Mouse (Mus musculus) G1E (cell line): ENCODE results near the gene Pole2. TPM values are rescaled to one million over a fixed set of nuclear protein-coding genes. Genes with fewer than 3 reads are reported as not detected.
"Not testable (repeated sequence)": the region's sequence is repeated elsewhere in the genome, so short reads cannot be mapped to it uniquely, and the experiment has no call there.

ENCODE experiments used
- ATAC-seq: 2 replicates; pipeline ENCODE4 v1.8.0; 2016; ENCODE audit warnings: mild to moderate bottlenecking; ENCODE audit not compliant: insufficient number of reproducible peaks, poor library complexity, low FRiP score, severe bottlenecking; ENCODE audit errors: extremely low read depth
- DNase-seq: peaks from one replicate; pipeline ENCODE4 v3.0.0; 2012; ENCODE audit warnings: low spot score
- H3K27me3 ChIP-seq: 2 replicates; pipeline ENCODE4 v1.6.1; 2012; ENCODE audit warnings: mild to moderate bottlenecking, low read length, inconsistent platforms; ENCODE audit not compliant: insufficient read depth
- H3K36me3 ChIP-seq: replicated peaks from 2 replicates; pipeline ENCODE3; 2012; ENCODE audit warnings: mild to moderate bottlenecking, inconsistent platforms
- H3K4me1 ChIP-seq: 2 replicates; pipeline ENCODE4 v1.6.1; 2012; ENCODE audit warnings: low read depth, low read length, inconsistent platforms, mixed read lengths; ENCODE audit not compliant: insufficient read depth
- H3K4me3 ChIP-seq: 2 replicates; pipeline ENCODE4 v1.5.1; 2012; ENCODE audit warnings: low read depth, mild to moderate bottlenecking, inconsistent platforms, low read length, moderate library complexity, mixed read lengths
- H3K9me3 ChIP-seq: replicated peaks from 2 replicates; pipeline ENCODE4 v1.6.1; 2012; ENCODE audit warnings: inconsistent platforms
- CTCF ChIP-seq: IDR thresholded peaks from 2 replicates; pipeline ENCODE4 v1.5.1; 2012; ENCODE audit warnings: low read depth, low read length, inconsistent platforms, mixed read lengths
- GATA1 ChIP-seq: IDR thresholded peaks from 2 replicates; pipeline ENCODE4 v1.6.1; 2012; ENCODE audit warnings: borderline replicate concordance, low read length, inconsistent platforms, mixed read lengths
- GATA2 ChIP-seq: IDR thresholded peaks from 2 replicates; pipeline ENCODE4 v1.6.1; 2012; ENCODE audit warnings: low read depth, low read length, inconsistent platforms, borderline replicate concordance
- POLR2AphosphoS5 ChIP-seq: IDR thresholded peaks from 2 replicates; pipeline ENCODE4 v1.6.1; 2012; ENCODE audit warnings: low read depth, low read length, inconsistent platforms; ENCODE audit not compliant: insufficient replicate concordance
- TAL1 ChIP-seq: conservative IDR thresholded peaks from 2 replicates; pipeline ENCODE4 v1.6.1; 2012; ENCODE audit warnings: low read depth, low read length, inconsistent platforms, mixed read lengths
- polyA plus RNA-seq: library from polyadenylated mRNA; stranded (reverse); fragments of >175 nt; gene quantifications from 2 replicates; pipeline ENCODE4 v1.2.3, GENCODE M21; 2012
- total RNA-seq, 2 experiments: library from RNA; stranded (forward) in 1 of 2; stranded (reverse) in 1 of 2; fragments of 200-1000 nt in 1 of 2; fragments of >200 nt in 1 of 2; fragmentation: Nextera tagmentation in 1 of 2; gene quantifications; 2 replicates each; pipeline ENCODE4 v1.2.3; 2014 to 2017

Gene Pole2
- total and polyA plus RNA-seq, 3 experiments = 20.3 to 82.3 (median 57.3) TPM

DNA sequence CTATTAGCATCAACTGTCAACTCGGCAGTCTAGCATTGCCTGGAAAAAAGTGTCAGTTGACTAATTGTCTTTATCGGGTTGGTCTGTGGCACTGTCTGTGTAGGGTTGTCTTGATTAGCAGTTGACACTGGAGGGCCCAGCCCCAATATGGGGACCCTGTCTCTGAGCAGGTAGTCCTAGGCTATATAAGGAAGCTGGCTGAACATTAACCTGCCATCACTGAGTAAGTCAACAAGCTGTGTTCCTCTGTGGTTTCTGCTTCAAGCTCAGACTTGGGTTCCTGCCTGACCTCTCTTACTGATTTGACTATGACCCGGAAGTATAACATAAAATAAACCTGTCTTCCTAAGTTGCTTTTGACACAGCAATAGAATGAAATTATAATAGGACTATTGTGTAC is 52.0 kb downstream of the Pole2 start:
- H3K4me1 ChIP-seq = peaks cover 25% of the 10 kb centered on the region
- H3K36me3 ChIP-seq = peaks cover 85% of the 10 kb centered on the region
- ATAC-seq = no peak
- no peak for DNase-seq
- H3K9me3 ChIP-seq = peaks cover 4% of the 10 kb centered on the region
- H3K27me3 ChIP-seq = no peaks in the 10 kb centered on the region
- no peak for TF ChIP-seq CTCF
- TF ChIP-seq GATA2 = no peak
- no peak for TF ChIP-seq TAL1
- TF ChIP-seq POLR2AphosphoS5 = no peak
- TF ChIP-seq GATA1 = no peak
- no peak overlapping the region for H3K4me3 ChIP-seq

- H3K36me3 ChIP-seq = peaks cover 53% of the 10 kb centered on the region
- H3K4me3 ChIP-seq = no peak overlapping the region
- TF ChIP-seq GATA2 (no peak), POLR2AphosphoS5 (no peak), TAL1 (no peak), CTCF (no peak), GATA1 (no peak)
- H3K9me3 ChIP-seq = no peaks in the 10 kb centered on the region
- peaks cover 41% of the 10 kb centered on the region for H3K4me1 ChIP-seq
- ATAC-seq (no peak), DNase-seq (no peak)
- H3K27me3 ChIP-seq = no peaks in the 10 kb centered on the region
Measured at GRCm38 (mm10) chr12:69171307-69171706, 56.7 kb downstream of the Pole2 start.

- ATAC-seq (peak; percentile 83), DNase-seq (peak; percentile 88)
- no peaks in the 10 kb centered on the region for H3K27me3 ChIP-seq
- TF ChIP-seq POLR2AphosphoS5 = peak; percentile 72; the same call in 1 of the 2 replicates
- TF ChIP-seq CTCF = no peak
- peak within 1 kb of the TSS; percentile 87 for H3K4me3 ChIP-seq
- peaks cover 27% of the 10 kb centered on the region for H3K36me3 ChIP-seq
- no peaks in the 10 kb centered on the region for H3K9me3 ChIP-seq
- H3K4me1 ChIP-seq = peaks cover 42% of the 10 kb centered on the region
Measured at GRCm38 (mm10) chr12:69168461-69169106, 59.4 kb downstream of the Pole2 start, which contains the start of gene Lrr1. Lrr1 (plus strand) TSS chr12:69168814.

GRCm38 (mm10) chr12:69167656-69168460 is 60.1 kb downstream of the Pole2 start:
- Histone ChIP-seq H3K9me3 (no peaks in the 10 kb centered on the region), H3K4me1 (peaks cover 42% of the 10 kb centered on the region), H3K4me3 (peak overlapping the region; percentile 87), H3K36me3 (peaks cover 20% of the 10 kb centered on the region), H3K27me3 (no peaks in the 10 kb centered on the region)
- ATAC-seq = peak; percentile 5; the same call in 1 of the 2 replicates
- DNase-seq = no peak
- no peak for TF ChIP-seq CTCF
- no peak for TF ChIP-seq GATA1
- TF ChIP-seq TAL1 = no peak
- TF ChIP-seq GATA2 = no peak
- TF ChIP-seq POLR2AphosphoS5 = no peak

DNA sequence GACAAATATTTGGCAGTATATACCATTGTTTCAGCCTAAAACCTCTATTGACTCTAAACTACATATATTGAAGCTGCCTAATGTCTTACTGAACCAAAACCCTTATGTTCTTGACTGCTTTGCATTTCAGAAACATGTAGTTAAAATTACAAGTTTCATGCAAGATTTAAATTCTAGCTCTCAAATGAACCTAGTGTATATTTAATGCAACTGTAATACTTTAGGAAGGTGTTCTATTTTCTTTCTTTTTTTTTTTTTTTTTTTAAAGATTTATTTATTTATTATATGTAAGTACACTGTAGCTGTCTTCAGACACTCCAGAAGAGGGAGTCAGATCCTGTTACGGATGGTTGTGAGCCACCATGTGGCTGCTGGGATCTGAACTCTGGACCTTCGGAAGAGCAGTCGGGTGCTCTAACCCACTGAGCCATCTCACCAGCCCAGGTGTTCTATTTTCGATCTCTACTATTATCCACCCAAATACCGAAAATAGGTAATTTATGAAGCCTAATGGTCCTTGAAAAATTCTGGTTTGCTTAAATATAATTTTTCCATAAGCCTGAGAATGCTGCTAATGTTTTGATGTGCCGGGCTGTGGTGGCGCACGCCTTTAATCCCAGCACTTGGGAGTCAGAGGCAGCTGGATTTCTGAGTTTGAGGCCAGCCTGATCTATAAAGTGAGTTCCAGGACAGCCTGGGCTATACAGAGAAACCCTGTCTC is 61.0 kb downstream of the Pole2 start:
- not testable (repeated sequence) for H3K4me3 ChIP-seq, H3K9me3 ChIP-seq, ATAC-seq, DNase-seq, H3K27me3 ChIP-seq
- Histone ChIP-seq H3K36me3 (peaks cover 15% of the 10 kb centered on the region), H3K4me1 (peaks cover 41% of the 10 kb centered on the region)

DNA sequence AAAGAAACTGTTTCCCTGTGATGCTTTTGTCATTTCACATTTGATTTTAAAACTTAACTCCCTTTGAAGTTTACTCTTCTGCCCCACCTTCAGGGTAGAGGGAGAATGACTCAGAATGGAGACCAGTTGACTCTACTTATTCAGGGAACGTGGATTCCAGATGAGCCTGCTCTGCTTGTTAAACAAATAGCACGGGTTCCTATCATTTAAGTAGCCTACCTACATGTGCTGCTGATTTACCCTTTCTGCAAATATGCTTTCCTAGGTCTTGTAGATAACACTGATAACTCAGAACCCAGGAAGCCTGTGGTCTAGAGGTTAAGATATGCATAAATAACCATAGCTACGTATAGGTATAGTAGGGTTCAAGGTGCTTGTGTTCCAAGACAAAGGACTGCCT is 63.1 kb downstream of the Pole2 start:
- Histone ChIP-seq H3K36me3 (no peaks in the 10 kb centered on the region), H3K4me3 (no peak overlapping the region), H3K9me3 (no peaks in the 10 kb centered on the region), H3K4me1 (peaks cover 32% of the 10 kb centered on the region), H3K27me3 (no peaks in the 10 kb centered on the region)
- ATAC-seq = no peak
- no peak for TF ChIP-seq GATA2
- no peak for TF ChIP-seq CTCF
- TF ChIP-seq POLR2AphosphoS5 = no peak
- TF ChIP-seq GATA1 = no peak
- no peak for TF ChIP-seq TAL1
- no peak for DNase-seq

GRCm38 (mm10) chr12:69163586-69163985 is 64.4 kb downstream of the Pole2 start:
- not testable (repeated sequence) for H3K4me3 ChIP-seq, DNase-seq, ATAC-seq, H3K27me3 ChIP-seq, H3K36me3 ChIP-seq, H3K9me3 ChIP-seq
- H3K4me1 ChIP-seq = peaks cover 27% of the 10 kb centered on the region

GRCm38 (mm10) chr12:69160677-69161076 is 67.3 kb downstream of the Pole2 start:
- H3K27me3 ChIP-seq, DNase-seq, H3K9me3 ChIP-seq, ATAC-seq, H3K4me3 ChIP-seq: not testable (repeated sequence)
- Histone ChIP-seq H3K4me1 (peaks cover 32% of the 10 kb centered on the region), H3K36me3 (peaks cover 25% of the 10 kb centered on the region)
